Mouse (Mus musculus): Measurements from ENCODE around the gene Kdm1b.

- TF ChIP-seq CTCF (IDR thresholded peaks at IDR 0.05; ENCODE audit: borderline replicate concordance, insufficient read depth, low read length): no peak
- no peak for TF ChIP-seq POLR2A (IDR thresholded peaks at IDR 0.05; ENCODE audit: low read depth, low read length)
These were observed 32.9 kb downstream of the Kdm1b start for GRCm38 (mm10) chr13:47076156-47076555.
